Mouse (Mus musculus) fibroblast of lung, adult 2 months (primary cell): ENCODE measurements around the gene Tmco5b.

Experiments used
- DNase-seq: peaks from one replicate; pipeline ENCODE4 v3.0.0-alpha.2; 2011; ENCODE audit warnings: low read depth

Gene Tmco5b

GRCm38 (mm10) chr2:113285432-113285831 is at the start of gene Tmco5b:
Gene Tmco5b (plus strand): TSS chr2:113285732.
- DNase-seq, result no peak

GRCm38 (mm10) chr2:113236993-113237392 is 48.5 kb upstream of the Tmco5b start:
- DNase-seq, result no peak

GRCm38 (mm10) chr2:113238871-113239270 is 46.7 kb upstream of the Tmco5b start:
- no peak for DNase-seq

GRCm38 (mm10) chr2:113302349-113303239 is 17.1 kb downstream of the Tmco5b start:
- DNase-seq, result no peak

- no peak for DNase-seq
These were observed 17.7 kb downstream of the Tmco5b start for GRCm38 (mm10) chr2:113303240-113303538.

- peak; percentile 18 for DNase-seq
These were observed 19.8 kb downstream of the Tmco5b start for GRCm38 (mm10) chr2:113305339-113305738.

GRCm38 (mm10) chr2:113311211-113311610 is 25.7 kb downstream of the Tmco5b start:
- no peak for DNase-seq

- peak; percentile 3 for DNase-seq
These were observed 37.5 kb downstream of the Tmco5b start for GRCm38 (mm10) chr2:113323016-113323415.

GRCm38 (mm10) chr2:113333799-113334541 is 48.4 kb downstream of the Tmco5b start:
- no peak for DNase-seq

- no peak for DNase-seq
These were observed 50.2 kb downstream of the Tmco5b start for GRCm38 (mm10) chr2:113335561-113336294.

- DNase-seq, result no peak
These were observed 59.0 kb downstream of the Tmco5b start for GRCm38 (mm10) chr2:113344536-113344935.
